Mouse (Mus musculus): Measurements from ENCODE around the gene Fbxl15.

DNA sequence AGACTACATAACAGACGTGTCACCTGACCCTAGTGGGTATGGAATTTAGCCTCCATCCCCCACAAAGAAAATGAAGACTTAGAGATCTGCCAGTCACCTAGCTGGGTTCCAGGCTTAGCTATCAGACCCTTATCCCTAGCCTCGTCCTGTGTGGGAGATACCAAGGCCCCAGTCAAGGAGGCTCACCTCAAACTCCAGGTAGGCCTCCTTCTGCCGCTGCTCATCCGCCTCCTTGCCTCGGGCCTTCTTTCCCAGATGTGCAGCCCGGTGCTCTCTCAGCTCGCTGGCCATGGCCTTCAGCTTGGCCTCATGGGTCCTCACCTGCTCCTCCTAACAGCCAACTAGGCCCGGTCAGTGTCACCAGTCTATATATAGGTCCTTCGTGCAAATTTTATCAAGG is 14.9 kb upstream of the Fbxl15 start:
- TF ChIP-seq MAX (IDR thresholded peaks at IDR 0.05) (no peak), CTCF (IDR thresholded peaks at IDR 0.05; ENCODE audit: control insufficient read depth, insufficient read depth, insufficient read length) (no peak), CEBPB (IDR thresholded peaks at IDR 0.05; ENCODE audit: low read depth) (no peak), MYOD1 (IDR thresholded peaks at IDR 0.05; ENCODE audit: control insufficient read depth, insufficient read length, low read depth) (no peak), USF1 (IDR thresholded peaks at IDR 0.05; ENCODE audit: low read depth) (no peak), MYOG (IDR thresholded peaks at IDR 0.05; ENCODE audit: control insufficient read depth, extremely low read depth, insufficient read length) (no peak), FOSL1 (IDR thresholded peaks at IDR 0.05; ENCODE audit: insufficient read depth, low read length, poor library complexity, severe bottlenecking) (no peak)
